Mouse (Mus musculus) frontal cortex, adult (tissue): Measurements from ENCODE around the gene Nyap1.
"Not testable (repeated sequence)": the region's sequence is repeated elsewhere in the genome, so short reads cannot be mapped to it uniquely, and the experiment has no call there.

Source experiments
- ATAC-seq: cut with Nextera tagmentation; 2 replicates; pipeline ENCODE4 v1.9.2; 2017; ENCODE audit warnings: mild to moderate bottlenecking, moderate library complexity, mixed read lengths; ENCODE audit not compliant: low TSS enrichment

The Nyap1 gene

DNA sequence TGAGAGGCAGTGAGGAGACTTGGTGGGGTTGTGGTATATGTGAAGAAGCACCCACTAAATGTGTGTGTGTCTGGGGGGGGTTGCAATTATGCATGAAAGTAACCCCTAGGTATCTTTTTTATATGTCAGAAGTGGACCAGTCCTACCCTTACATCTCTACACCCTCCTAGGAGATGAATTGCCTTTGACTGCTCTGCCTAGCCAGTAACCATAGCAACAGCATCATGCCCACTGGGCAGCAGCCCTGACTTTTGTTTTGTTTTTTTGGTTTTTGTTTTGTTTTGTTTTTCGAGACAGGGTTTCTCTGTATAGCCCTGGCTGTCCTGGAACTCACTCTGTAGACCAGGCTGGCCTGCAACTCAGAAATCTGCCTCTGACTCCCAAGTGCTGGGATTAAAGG is 27.1 kb upstream of the Nyap1 start:
- ATAC-seq, result no peak

GRCm38 (mm10) chr5:137766270-137766669 is 24.9 kb upstream of the Nyap1 start:
- no peak for ATAC-seq

GRCm38 (mm10) chr5:137764609-137765340 is 23.4 kb upstream of the Nyap1 start:
- ATAC-seq, result no peak

- ATAC-seq, result peak; percentile 74
Measured at GRCm38 (mm10) chr5:137759971-137760412, 18.6 kb upstream of the Nyap1 start.

- ATAC-seq, result no peak
Measured at GRCm38 (mm10) chr5:137758921-137759534, 17.6 kb upstream of the Nyap1 start.

GRCm38 (mm10) chr5:137757887-137758286 is 16.5 kb upstream of the Nyap1 start:
- 0 out of 2 replicates have a peak, but pooled peaks have one; percentile 18 for ATAC-seq

GRCm38 (mm10) chr5:137756882-137757661 is 15.7 kb upstream of the Nyap1 start:
- peak; percentile 42 for ATAC-seq

DNA sequence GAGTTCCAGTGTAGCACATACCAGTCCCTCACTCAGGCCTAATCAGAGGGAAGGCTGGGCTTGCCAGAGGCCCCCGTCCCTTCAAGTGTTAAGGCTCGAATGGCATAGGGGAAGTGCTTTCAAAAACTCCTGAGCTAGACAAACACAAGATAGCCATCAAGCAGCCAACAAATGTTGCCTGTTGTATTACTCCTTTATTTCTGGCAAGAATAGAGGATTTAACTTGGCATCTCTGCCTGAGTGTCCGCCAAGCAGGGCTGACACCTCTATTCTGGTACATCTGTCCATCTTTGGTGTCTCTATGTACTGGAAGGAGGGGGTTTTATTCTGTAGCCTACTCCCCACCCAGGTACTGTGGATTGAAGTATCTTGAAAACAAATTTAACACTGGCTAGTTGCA is 14.7 kb upstream of the Nyap1 start:
- ATAC-seq, result no peak

GRCm38 (mm10) chr5:137755425-137755824 is 14.0 kb upstream of the Nyap1 start:
- ATAC-seq, result no peak

- ATAC-seq, result no peak
Measured at GRCm38 (mm10) chr5:137753111-137753832, 11.9 kb upstream of the Nyap1 start.

- no peak for ATAC-seq
Measured at GRCm38 (mm10) chr5:137751988-137752387, 10.6 kb upstream of the Nyap1 start.

DNA sequence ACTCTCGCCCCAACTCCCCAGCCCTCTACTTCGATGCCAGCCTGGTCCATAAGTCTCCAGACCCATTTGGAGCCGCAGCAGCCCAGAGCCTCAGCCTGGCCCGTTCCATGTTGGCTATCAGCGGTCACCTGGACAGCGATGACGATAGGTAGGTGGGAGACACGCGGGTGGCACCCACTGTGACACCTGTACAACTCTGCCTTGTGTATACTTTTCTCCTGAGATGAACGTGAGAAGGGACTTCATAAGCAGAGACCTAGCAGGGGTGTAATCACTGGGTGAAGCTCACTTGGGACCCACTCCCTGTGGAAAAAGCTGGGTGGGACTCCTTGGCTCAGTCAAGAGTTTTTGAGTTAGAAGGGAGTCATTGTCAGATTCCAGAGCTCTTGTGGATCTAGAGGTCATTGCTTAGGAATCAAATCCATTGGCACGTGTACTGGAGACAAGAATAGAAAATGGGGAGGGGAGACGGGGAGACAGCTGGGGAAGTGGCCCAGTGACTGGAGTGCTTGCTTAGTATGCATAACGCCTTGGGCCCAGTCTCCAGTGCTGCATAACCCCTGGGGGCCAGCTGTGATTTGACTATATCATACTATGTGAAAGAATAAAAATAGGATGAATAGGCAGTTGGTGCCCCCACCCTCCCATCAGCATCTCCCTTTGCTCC is 9.9 kb upstream of the Nyap1 start:
- no peak for ATAC-seq

GRCm38 (mm10) chr5:137750212-137750611 is 8.8 kb upstream of the Nyap1 start:
- ATAC-seq, result not testable (repeated sequence)

DNA sequence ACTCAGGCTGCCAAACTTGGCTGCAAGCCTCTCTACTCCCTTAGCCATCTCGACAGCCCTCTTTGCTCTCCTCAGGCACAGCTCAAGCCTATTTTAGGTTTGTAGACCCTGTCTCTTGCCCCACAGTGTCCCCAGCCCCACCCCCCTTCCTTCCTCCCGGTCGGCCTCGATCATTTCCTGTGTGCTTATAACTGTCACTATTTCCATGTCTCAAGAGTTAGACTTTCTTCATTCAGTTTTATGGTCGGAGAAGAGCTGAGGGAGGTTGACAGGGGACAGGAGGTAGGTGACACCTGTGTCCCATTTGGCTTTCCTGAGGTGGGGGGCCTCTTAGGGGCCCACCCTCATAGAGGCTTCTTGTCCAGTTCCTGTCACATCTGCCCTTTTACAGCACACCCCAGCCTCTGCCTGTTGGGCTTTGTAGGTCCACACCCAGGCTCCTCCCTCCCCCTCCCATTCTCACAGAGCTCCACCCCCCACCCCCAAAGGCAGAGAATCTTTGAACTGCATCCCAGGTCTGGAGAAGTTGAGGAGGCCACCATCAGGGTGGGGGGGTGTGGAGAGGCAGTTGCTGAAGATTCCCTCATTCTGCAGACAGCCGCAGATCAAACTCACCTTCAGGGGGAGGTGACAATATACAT is 7.9 kb upstream of the Nyap1 start:
- no peak for ATAC-seq

GRCm38 (mm10) chr5:137748130-137748770 is 6.8 kb upstream of the Nyap1 start:
- ATAC-seq, result no peak

GRCm38 (mm10) chr5:137747326-137747961 is 6.0 kb upstream of the Nyap1 start:
- no peak for ATAC-seq

DNA sequence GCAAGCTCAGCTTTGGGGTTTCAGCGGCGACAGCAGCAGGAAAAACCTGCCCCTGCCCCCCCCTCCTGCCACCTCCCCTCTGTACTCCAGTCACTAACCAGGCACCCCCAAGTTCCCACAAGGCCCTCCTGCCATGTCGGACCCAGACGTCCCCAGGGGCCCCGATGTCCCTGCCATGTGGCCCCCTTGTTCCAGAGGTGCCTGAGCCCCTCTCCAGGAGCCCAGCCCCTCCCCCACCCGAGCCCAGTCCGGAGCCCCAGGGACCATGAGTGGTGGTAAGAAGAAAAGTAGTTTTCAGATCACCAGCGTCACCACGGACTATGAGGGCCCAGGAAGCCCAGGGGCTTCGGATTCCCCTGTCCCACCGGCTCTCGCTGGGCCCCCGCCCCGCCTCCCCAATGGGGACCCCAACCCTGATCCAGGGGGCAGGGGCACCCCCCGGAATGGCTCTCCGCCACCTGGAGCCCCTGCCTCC is 5.5 kb upstream of the Nyap1 start:
- ATAC-seq, result no peak

- ATAC-seq, result peak; percentile 8
Measured at GRCm38 (mm10) chr5:137746282-137746850, 5.0 kb upstream of the Nyap1 start.
